Mouse (Mus musculus) neural tube, embryonic 13.5 days (tissue): ENCODE measurements around the gene Jade1. TPM values are rescaled to one million over a fixed set of nuclear protein-coding genes. Genes with fewer than 3 reads are reported as not detected.
A peak's percentile ranks its signal among the peaks of the same experiment; 100 is the strongest.

Source experiments
- ATAC-seq: fragments of 200-750 bp; cut with Nextera tagmentation; 2 replicates; pipeline ENCODE4 v1.8.0; 2017; ENCODE audit warnings: low read depth, mild to moderate bottlenecking, moderate TSS enrichment, moderate library complexity
- H3K27ac ChIP-seq: fragments of 300-500 bp; sonication (generic); replicated peaks from 2 replicates; pipeline ENCODE4 v1.5.1; 2015; ENCODE audit warnings: moderate library complexity, mild to moderate bottlenecking, inconsistent platforms
- H3K27me3 ChIP-seq: fragments of 300-500 bp; sonication (generic); 2 replicates; pipeline ENCODE4 v1.6.1; 2015; ENCODE audit warnings: mild to moderate bottlenecking, inconsistent platforms
- H3K36me3 ChIP-seq: fragments of 300-500 bp; sonication (generic); 2 replicates; pipeline ENCODE4 v1.6.1; 2015; ENCODE audit warnings: mild to moderate bottlenecking, inconsistent platforms
- H3K4me1 ChIP-seq: fragments of 300-500 bp; sonication (generic); replicated peaks from 2 replicates; pipeline ENCODE4 v1.6.1; 2015; ENCODE audit warnings: inconsistent platforms
- H3K4me2 ChIP-seq: fragments of 300-500 bp; sonication (generic); 2 replicates; pipeline ENCODE4 v1.6.1; 2015; ENCODE audit warnings: inconsistent platforms, mild to moderate bottlenecking, moderate library complexity
- H3K4me3 ChIP-seq: fragments of 300-500 bp; sonication (generic); 2 replicates; pipeline ENCODE4 v1.5.1; 2015; ENCODE audit warnings: mild to moderate bottlenecking, inconsistent platforms
- H3K9ac ChIP-seq: fragments of 300-500 bp; sonication (generic); 2 replicates; pipeline ENCODE4 v1.6.1; 2015; ENCODE audit warnings: moderate library complexity, mild to moderate bottlenecking, inconsistent platforms
- H3K9me3 ChIP-seq: fragments of 300-500 bp; sonication (generic); 2 replicates; pipeline ENCODE4 v1.6.1; 2016; ENCODE audit warnings: inconsistent platforms
- WGBS: fragments of 180-500 bp; shearing (Covaris S2); methylation state at CpG from one replicate; pipeline ENCODE4 v1.1.7; 2015; 5-methylcytosine and 5-hydroxymethylcytosine counted together
- polyA plus RNA-seq: library from polyadenylated mRNA; unstranded; fragments of >200 nt; fragmentation: Nextera tagmentation; extraction: Ambion mirVana; gene quantifications from 2 replicates; pipeline ENCODE4 v1.2.1, GENCODE M21; 2015

Gene Jade1
- polyA plus RNA-seq, 1 experiment from 2014 or later, result 10.4 TPM

DNA sequence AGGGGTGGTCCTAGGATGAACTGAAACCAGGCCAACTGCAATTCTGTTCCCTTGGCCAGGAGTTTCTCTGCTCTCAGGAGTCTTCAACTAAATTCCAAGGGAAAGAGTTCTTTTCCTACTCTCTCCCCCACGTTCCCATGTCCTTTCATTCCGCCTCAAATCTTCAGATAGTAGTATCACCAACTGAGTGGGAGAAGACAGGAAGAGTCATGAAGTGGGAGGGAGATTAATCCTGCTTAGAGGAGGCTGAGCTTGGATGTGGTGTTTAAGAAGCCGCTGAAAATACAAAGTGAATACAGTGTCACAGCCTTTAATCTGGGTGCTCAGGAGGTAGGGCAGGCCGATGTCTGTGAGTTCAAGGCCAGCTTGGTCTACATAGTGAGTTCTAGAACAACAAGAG is 1.9 kb upstream of the Jade1 start:
- WGBS, result 91% methylated on average over 4 of the region's 4 CpGs
- Histone ChIP-seq H3K9me3 (0 out of 2 replicates have a peak, but pooled peaks cover 4% of the 10 kb centered on the region), H3K36me3 (no peaks in the 10 kb centered on the region), H3K27me3 (no peaks in the 10 kb centered on the region), H3K27ac (no peak overlapping the region), H3K4me3 (no peak overlapping the region), H3K9ac (no peak overlapping the region), H3K4me1 (no peaks in the 10 kb centered on the region), H3K4me2 (no peak overlapping the region)
- no peak for ATAC-seq

DNA sequence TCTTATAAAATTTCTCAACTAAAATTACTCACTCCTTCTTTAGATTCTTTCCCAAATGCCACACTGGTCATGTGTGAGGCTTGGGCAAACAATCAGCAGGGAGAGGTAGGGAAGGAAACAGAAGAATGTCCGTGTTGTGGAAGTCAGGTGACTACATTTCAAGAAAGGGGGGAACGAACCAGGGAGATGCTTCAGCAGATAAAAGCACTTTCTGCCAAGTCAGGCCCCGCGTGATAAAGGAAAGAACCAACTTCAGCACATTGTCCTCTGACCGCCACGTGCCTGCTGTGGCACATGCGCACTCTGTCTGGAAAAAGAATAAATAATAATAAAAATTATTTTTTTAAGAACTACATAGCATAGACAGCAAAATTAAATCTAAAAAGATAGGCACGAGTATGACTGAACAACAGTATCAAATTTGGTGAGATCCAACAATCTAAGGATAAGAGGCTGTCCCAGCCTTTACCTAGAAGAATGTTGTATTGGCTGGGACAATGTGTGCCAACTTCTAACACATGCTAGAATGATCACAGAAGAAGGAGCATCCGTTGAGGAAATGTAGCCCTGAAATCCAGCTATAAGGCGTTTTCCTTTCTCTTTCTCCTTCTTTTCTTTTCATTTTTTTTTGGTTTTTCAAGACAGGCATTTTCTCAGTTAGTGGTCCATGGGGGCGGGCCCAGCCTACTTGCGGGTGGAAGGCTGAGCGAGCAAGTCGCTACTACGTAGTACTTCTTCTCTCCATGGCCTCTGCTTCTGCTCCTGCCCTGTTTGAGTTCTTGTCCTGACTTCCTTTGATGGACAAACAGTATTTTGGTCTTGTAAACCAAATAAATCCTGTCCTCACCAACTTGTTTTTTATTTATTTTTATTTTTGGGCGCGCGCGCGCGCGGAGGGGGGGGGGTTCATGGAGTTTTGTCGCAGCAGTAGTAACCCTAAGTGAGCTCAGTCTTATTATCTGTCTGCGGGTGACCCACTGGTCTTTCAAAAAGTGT is 753 bp upstream of the Jade1 start:
- Histone ChIP-seq H3K4me3 (no peak overlapping the region), H3K27me3 (no peaks in the 10 kb centered on the region), H3K27ac (no peak overlapping the region), H3K9ac (no peak overlapping the region), H3K4me1 (no peaks in the 10 kb centered on the region), H3K9me3 (0 out of 2 replicates have a peak, but pooled peaks cover 4% of the 10 kb centered on the region), H3K36me3 (no peaks in the 10 kb centered on the region), H3K4me2 (no peak overlapping the region)
- no peak for ATAC-seq
- 94% methylated on average over 24 of the region's 24 CpGs for WGBS

DNA sequence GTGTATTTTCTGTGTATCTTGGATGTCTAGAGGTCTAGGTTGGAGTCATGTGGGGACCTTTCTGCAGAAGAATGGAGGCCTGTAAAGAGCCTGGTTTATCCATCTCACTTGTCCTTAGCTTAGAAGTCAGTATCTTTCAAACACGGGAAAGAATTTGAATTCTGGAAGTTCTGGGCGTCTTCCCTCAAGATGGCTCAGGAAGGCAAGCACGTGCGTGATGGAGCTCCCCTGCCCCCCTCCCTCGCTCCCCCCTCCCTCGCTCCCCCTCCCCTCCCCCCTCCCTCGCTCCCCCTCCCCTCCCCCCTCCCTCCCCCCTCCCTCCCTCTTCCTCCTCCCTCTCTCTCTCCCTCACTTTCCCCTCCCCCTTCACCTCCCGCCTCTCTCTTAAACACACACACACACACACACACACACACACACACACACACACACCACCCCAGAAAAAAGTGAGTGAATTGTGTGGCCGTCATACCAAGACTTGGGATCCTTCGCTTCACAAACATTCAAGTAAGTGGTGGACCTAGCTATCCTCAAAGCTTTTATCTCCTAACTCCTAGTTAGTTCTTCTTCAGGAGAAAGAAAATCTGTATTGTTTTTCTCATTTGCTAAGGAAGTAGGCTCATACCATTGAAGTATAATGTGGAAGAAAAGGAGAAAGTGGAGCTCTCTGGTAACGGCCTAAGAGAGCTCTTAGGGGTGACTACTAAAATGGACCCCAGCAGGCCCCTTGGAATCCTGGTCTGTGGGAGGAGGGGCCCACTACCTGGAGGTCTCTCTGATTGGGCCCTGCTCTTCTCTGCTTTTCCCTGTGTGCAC is 1.1 kb downstream of the Jade1 start:
- Histone ChIP-seq H3K36me3 (no peaks in the 10 kb centered on the region), H3K9ac (no peak overlapping the region), H3K27ac (no peak overlapping the region), H3K4me2 (no peak overlapping the region), H3K4me3 (no peak overlapping the region), H3K4me1 (no peaks in the 10 kb centered on the region), H3K9me3 (0 out of 2 replicates have a peak, but pooled peaks cover 4% of the 10 kb centered on the region), H3K27me3 (no peaks in the 10 kb centered on the region)
- ATAC-seq, result no peak
- WGBS, result 93% methylated on average over 7 of the region's 11 CpGs

DNA sequence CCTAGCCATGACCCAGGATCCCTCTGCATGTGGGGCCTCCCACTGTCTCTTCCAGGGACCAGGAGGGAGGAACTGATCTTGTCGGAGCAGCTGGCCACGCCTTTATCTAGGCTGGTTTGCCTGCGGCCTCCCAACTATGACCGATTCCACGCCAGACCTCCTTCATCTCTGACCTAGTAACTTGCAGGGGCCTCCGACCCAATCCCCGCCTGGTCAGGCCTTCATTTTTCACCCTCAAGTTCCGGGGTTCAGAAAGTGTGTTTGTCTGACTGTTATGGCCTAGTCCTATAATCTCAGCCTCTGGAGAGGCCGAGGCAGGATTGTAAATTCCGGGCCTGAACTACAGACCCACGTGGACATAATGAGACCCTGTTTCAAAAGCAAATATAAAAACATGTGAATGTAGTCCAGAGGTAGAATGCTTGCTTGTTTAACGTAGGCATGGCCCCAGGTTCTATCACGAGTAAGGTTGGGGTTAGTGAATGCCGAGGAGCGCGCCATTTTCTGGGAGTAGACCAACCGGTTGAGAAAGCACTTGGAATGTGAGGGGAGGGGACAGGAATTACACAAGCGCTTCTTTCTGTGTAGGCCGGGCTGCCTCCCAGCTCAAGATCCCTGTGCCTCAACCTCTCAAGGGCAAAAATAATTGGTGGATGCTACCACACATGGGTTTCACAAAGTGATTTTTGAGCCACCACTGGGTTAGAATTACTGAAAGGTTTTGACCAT is 1.9 kb downstream of the Jade1 start:
- no peak overlapping the region for H3K4me3 ChIP-seq
- H3K9me3 ChIP-seq, result 0 out of 2 replicates have a peak, but pooled peaks cover 4% of the 10 kb centered on the region
- no peak for ATAC-seq
- no peak overlapping the region for H3K27ac ChIP-seq
- H3K36me3 ChIP-seq, result no peaks in the 10 kb centered on the region
- H3K27me3 ChIP-seq, result no peaks in the 10 kb centered on the region
- no peak overlapping the region for H3K9ac ChIP-seq
- H3K4me1 ChIP-seq, result no peaks in the 10 kb centered on the region
- no peak overlapping the region for H3K4me2 ChIP-seq
- 95% methylated on average over 19 of the region's 19 CpGs for WGBS

DNA sequence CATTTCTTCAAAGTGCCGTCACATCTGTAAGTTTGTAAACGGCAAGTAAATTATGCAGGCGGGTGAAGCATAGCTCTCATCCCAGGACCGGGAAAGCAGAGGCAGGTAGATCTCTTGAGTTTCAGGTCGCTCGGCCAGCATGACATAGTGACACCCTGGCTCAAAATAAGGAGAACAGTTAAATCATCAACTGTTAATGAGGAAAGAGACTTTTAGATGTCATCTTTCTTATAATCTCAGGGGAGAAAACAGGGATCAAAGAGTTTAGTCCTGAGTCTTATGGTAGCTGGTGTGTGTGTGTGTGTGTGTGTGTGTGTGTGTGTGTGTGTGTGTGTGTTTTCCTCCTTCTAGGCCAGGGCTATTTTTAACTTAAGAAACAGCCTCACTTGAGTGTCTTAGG is 5.0 kb downstream of the Jade1 start:
- no peak overlapping the region for H3K4me2 ChIP-seq
- H3K4me1 ChIP-seq, result peaks cover 7% of the 10 kb centered on the region
- no peak overlapping the region for H3K9ac ChIP-seq
- ATAC-seq, result no peak
- H3K27ac ChIP-seq, result no peak overlapping the region
- WGBS, result 91% methylated on average over 6 of the region's 6 CpGs
- H3K4me3 ChIP-seq, result no peak overlapping the region
- 0 out of 2 replicates have a peak, but pooled peaks cover 4% of the 10 kb centered on the region for H3K9me3 ChIP-seq
- H3K27me3 ChIP-seq, result no peaks in the 10 kb centered on the region
- H3K36me3 ChIP-seq, result no peaks in the 10 kb centered on the region

DNA sequence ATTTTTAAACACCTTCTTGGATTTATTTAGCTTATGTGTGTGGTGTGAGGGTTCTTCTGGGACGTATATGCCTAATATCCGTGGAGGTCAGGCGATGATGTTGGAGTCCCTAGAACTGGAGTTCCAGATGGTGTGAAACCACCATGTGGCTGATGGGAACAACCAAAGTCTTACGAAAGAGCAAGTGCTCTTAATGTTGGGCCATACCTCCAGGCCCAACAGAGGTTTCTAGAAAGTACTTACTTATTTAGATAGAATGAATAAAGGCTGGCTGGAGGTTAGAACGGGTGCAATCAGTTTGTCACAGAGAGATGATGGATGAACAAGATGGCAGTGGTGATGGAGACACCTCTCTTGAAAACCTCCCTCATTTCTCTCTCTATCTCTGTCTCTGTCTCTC is 6.3 kb downstream of the Jade1 start:
- Histone ChIP-seq H3K9me3 (no peaks in the 10 kb centered on the region), H3K4me2 (no peak overlapping the region), H3K27me3 (no peaks in the 10 kb centered on the region), H3K36me3 (no peaks in the 10 kb centered on the region), H3K9ac (no peak overlapping the region), H3K27ac (no peak overlapping the region), H3K4me1 (peaks cover 13% of the 10 kb centered on the region), H3K4me3 (no peak overlapping the region)
- 88% methylated on average over 5 of the region's 5 CpGs for WGBS
- no peak for ATAC-seq

DNA sequence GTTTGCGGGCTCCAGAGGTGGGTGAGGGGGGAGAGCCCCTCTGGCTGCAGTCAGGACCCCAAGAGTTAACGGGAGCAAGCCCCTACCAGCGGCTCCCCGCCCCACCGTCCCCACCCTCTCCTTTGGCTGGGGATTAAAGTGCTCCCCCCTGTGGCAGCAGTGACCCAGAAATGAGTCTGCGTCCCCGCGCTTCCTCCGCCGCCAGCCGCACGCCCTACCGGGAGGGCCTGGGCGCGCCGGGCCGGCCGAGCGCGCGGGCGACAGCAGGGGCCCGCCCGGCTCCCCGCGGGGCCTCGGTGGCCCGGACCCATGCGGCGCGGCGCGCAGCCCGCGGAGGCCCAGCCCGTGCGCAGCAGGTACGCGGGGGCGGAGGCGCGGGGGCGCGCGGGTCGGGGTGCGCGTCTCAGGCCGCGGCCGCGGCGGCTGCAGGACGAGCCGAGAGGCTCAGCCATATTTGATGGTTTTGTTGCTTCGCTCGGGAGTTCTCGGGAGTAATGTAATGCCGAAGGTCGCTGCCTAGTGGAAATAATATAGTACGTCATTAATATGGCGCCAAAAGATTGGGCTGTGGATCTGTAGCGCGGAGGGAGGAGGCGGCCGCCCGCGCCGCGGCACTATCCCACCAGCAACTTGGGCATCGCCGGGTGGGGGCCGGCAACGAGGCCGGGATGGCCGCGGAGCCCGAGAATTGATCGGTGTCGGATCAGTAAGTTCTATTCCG is 7.8 kb downstream of the Jade1 start:
- ATAC-seq, result peak; percentile 72
- Histone ChIP-seq H3K9ac (peak overlapping the region; percentile 84), H3K36me3 (no peaks in the 10 kb centered on the region), H3K4me1 (peaks cover 13% of the 10 kb centered on the region), H3K9me3 (no peaks in the 10 kb centered on the region), H3K4me3 (peak overlapping the region; percentile 74), H3K27ac (peak overlapping the region; percentile 97), H3K27me3 (no peaks in the 10 kb centered on the region), H3K4me2 (peak overlapping the region; percentile 87)
- WGBS, result under 1% methylated on average over 81 of the region's 81 CpGs

DNA sequence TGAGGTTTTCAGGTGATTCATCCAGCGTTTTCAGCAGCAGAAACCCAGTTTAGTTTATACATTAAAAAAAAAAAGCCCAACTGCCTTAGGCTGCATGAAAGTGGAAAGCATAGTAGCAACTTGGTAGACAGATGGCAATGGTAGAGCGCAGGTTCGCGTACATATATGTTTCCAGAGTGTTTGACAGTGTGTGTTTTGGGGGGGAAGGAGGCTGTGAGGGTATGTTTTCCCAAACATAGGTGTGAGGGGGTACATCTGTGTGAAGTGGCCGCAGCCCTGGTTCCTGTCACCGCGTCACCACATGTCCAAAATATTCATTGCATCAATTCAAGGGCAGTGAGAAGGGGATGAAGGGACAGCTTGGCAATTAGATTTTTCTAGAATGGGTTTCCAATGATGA is 8.5 kb downstream of the Jade1 start:
- H3K27ac ChIP-seq, result peak overlapping the region; percentile 97

DNA sequence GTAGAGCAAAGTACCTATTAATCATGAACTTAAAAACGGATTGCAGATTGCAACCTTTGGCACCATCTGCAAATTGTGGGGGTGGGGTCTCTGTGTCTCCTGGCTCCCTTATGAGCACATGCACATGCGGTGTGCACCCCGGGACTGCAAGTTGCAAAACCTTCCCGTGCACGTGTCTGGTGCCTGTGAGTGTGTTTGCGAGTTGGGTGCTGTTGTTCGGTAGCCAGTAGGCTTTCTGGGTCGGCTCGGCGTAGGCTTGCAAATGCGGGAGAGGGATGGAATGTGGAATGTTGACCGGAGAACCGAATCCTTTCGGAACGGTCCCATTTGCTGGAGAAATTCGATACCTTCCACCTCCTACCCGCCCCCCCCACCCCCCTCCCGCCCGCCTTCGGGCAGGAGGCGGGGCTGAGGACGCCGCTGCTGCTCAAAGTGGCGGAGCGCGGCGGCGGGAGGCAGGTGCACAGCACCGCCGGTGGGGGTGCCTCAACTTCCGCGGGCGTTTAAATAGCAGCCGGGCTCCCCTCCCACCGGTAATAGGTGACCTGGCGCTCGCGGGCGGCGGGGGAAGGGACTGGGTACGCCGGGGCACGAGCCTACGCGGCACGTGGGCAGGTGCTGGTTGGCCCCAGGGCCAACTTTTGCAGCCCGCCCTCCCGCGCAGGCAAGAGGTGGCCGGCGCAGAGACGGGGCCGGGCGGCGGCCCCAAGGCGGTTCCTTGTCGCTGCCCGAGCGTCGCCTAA is 9.1 kb downstream of the Jade1 start:
- Histone ChIP-seq H3K27me3 (no peaks in the 10 kb centered on the region), H3K4me1 (peaks cover 13% of the 10 kb centered on the region), H3K9me3 (no peaks in the 10 kb centered on the region), H3K4me2 (peak overlapping the region; percentile 87), H3K36me3 (no peaks in the 10 kb centered on the region), H3K27ac (peak overlapping the region; percentile 97), H3K4me3 (peak overlapping the region; percentile 74), H3K9ac (peak overlapping the region; percentile 84)
- under 1% methylated on average over 46 of the region's 60 CpGs for WGBS
- peak; percentile 45 for ATAC-seq

More for the DNA sequence above, 8.5 kb downstream of the Jade1 start:
- no peaks in the 10 kb centered on the region for H3K27me3 ChIP-seq
- no peaks in the 10 kb centered on the region for H3K9me3 ChIP-seq
- H3K4me1 ChIP-seq, result peaks cover 13% of the 10 kb centered on the region
- H3K4me2 ChIP-seq, result peak overlapping the region; percentile 87
- no peaks in the 10 kb centered on the region for H3K36me3 ChIP-seq
- no peak for ATAC-seq
- 0% methylated on average over 7 of the region's 7 CpGs for WGBS
- peak overlapping the region; percentile 74 for H3K4me3 ChIP-seq
- peak overlapping the region; percentile 84 for H3K9ac ChIP-seq

DNA sequence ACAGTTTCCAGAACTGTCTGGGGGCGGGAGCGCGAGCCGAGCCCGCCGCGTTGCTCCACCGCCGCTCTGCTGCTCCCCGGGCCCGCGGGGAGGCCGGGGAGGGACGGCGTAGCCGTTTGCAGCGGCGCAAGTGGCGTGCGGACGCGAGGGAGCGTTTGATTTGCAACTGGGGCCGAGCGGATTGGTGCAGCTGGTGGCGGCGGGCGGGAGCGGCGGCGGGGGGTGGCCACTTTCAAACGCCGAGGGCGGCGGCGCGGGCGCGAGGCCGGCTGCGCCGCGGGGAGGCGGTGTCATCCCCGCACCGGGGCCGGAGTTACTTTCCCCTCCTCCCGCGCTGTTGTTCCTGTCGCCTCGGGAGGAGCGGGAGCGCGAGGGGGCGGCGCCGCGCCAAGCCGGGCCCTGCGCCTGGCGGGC is 9.9 kb downstream of the Jade1 start:
- no peaks in the 10 kb centered on the region for H3K9me3 ChIP-seq
- H3K9ac ChIP-seq, result peak overlapping the region; percentile 84
- H3K4me2 ChIP-seq, result peak overlapping the region; percentile 87
- ATAC-seq, result peak; percentile 74
- peak overlapping the region; percentile 97 for H3K27ac ChIP-seq
- peaks cover 13% of the 10 kb centered on the region for H3K4me1 ChIP-seq
- no peaks in the 10 kb centered on the region for H3K27me3 ChIP-seq
- peak overlapping the region; percentile 74 for H3K4me3 ChIP-seq
- under 1% methylated on average over 40 of the region's 61 CpGs for WGBS
- H3K36me3 ChIP-seq, result no peaks in the 10 kb centered on the region
